Mouse (Mus musculus) kidney, embryonic 16.5 days (tissue): Measurements from ENCODE around the gene Stam2. TPM values are rescaled to one million over a fixed set of nuclear protein-coding genes. Genes with fewer than 3 reads are reported as not detected.

Source experiments
- ATAC-seq: fragments of 200-750 bp; cut with Nextera tagmentation; 2 replicates; pipeline ENCODE4 v1.8.0; 2017; ENCODE audit warnings: moderate TSS enrichment; ENCODE audit not compliant: low FRiP score, low TSS enrichment
- H3K27ac ChIP-seq: fragments of 300-500 bp; sonication (generic); 2 replicates; pipeline ENCODE4 v1.5.1; 2014; ENCODE audit warnings: low read length
- H3K27me3 ChIP-seq: fragments of 300-500 bp; sonication (generic); 2 replicates; pipeline ENCODE4 v1.6.1; 2014; ENCODE audit warnings: low read length, control low read depth, mixed read lengths; ENCODE audit not compliant: insufficient read depth
- H3K36me3 ChIP-seq: fragments of 300-500 bp; sonication (generic); 2 replicates; pipeline ENCODE4 v1.6.1; 2014; ENCODE audit warnings: low read length, control low read depth, mixed read lengths; ENCODE audit not compliant: insufficient read depth
- H3K4me1 ChIP-seq: fragments of 300-500 bp; sonication (generic); 2 replicates; pipeline ENCODE4 v1.6.1; 2014; ENCODE audit warnings: low read length, control low read depth, mixed read lengths; ENCODE audit not compliant: insufficient read depth
- H3K4me2 ChIP-seq: fragments of 300-500 bp; sonication (generic); replicated peaks from 2 replicates; pipeline ENCODE4 v1.6.1; 2014; ENCODE audit warnings: low read depth, low read length
- H3K4me3 ChIP-seq: fragments of 300-500 bp; sonication (generic); 2 replicates; pipeline ENCODE4 v1.5.1; 2014; ENCODE audit warnings: mild to moderate bottlenecking, low read length
- H3K9ac ChIP-seq: fragments of 300-500 bp; sonication (generic); replicated peaks from 2 replicates; pipeline ENCODE4 v1.6.1; 2014; ENCODE audit warnings: low read length
- H3K9me3 ChIP-seq: fragments of 300-500 bp; sonication (generic); 2 replicates; pipeline ENCODE4 v1.6.1; 2016; ENCODE audit warnings: low read length, control low read depth
- WGBS: fragments of 180-500 bp; shearing (Covaris S2); extraction: QIAGEN DNeasy Blood & Tissue Kit; methylation state at CpG from one replicate; pipeline ENCODE4 v1.1.7; 2014; 5-methylcytosine and 5-hydroxymethylcytosine counted together
- polyA plus RNA-seq: library from polyadenylated mRNA; unstranded; fragments of >200 nt; fragmentation: Nextera tagmentation; extraction: Ambion mirVana; gene quantifications from 2 replicates; pipeline ENCODE4 v1.2.1, GENCODE M21; 2015

The Stam2 gene
- polyA plus RNA-seq, 1 experiment from 2014 or later, result 37.3 TPM

- peaks cover 16% of the 10 kb centered on the region for H3K27me3 ChIP-seq
- 1% methylated on average over 19 of the region's 19 CpGs for WGBS
- peak overlapping the region; percentile 71 for H3K4me3 ChIP-seq
- H3K4me2 ChIP-seq, result peak overlapping the region; percentile 82
- no peak overlapping the region for H3K27ac ChIP-seq
- H3K4me1 ChIP-seq, result peaks cover 15% of the 10 kb centered on the region; the same call in 1 of the 2 replicates
- no peak for ATAC-seq
- no peaks in the 10 kb centered on the region for H3K9me3 ChIP-seq
- H3K36me3 ChIP-seq, result no peaks in the 10 kb centered on the region
- H3K9ac ChIP-seq, result peak overlapping the region; percentile 78
Measured at GRCm38 (mm10) chr2:52674886-52675277, 67.2 kb downstream of the Stam2 start.

- peaks cover 15% of the 10 kb centered on the region; the same call in 1 of the 2 replicates for H3K4me1 ChIP-seq
- H3K27ac ChIP-seq, result no peak overlapping the region
- ATAC-seq, result no peak
- 60% methylated on average over 1 of the region's 1 CpGs for WGBS
- no peaks in the 10 kb centered on the region for H3K9me3 ChIP-seq
- peaks cover 16% of the 10 kb centered on the region for H3K27me3 ChIP-seq
- no peak overlapping the region for H3K4me2 ChIP-seq
- no peak overlapping the region for H3K4me3 ChIP-seq
- H3K9ac ChIP-seq, result no peak overlapping the region
- no peaks in the 10 kb centered on the region for H3K36me3 ChIP-seq
Measured at GRCm38 (mm10) chr2:52673172-52673571, 68.9 kb downstream of the Stam2 start.

GRCm38 (mm10) chr2:52670733-52671132 is 71.3 kb downstream of the Stam2 start:
- Histone ChIP-seq H3K4me2 (no peak overlapping the region), H3K4me1 (peaks cover 7% of the 10 kb centered on the region; the same call in 1 of the 2 replicates), H3K9me3 (no peaks in the 10 kb centered on the region), H3K9ac (no peak overlapping the region), H3K27ac (no peak overlapping the region), H3K4me3 (no peak overlapping the region), H3K36me3 (no peaks in the 10 kb centered on the region), H3K27me3 (peaks cover 11% of the 10 kb centered on the region)
- no peak for ATAC-seq
- 86% methylated on average over 5 of the region's 5 CpGs for WGBS

GRCm38 (mm10) chr2:52668480-52668879 is 73.6 kb downstream of the Stam2 start:
- H3K4me3 ChIP-seq, result no peak overlapping the region
- H3K9ac ChIP-seq, result no peak overlapping the region
- H3K36me3 ChIP-seq, result no peaks in the 10 kb centered on the region
- no peaks in the 10 kb centered on the region for H3K4me1 ChIP-seq
- no peaks in the 10 kb centered on the region for H3K27me3 ChIP-seq
- H3K4me2 ChIP-seq, result no peak overlapping the region
- no peak overlapping the region for H3K27ac ChIP-seq
- WGBS, result 92% methylated on average over 6 of the region's 6 CpGs
- H3K9me3 ChIP-seq, result no peaks in the 10 kb centered on the region
- no peak for ATAC-seq

- Histone ChIP-seq H3K9me3 (no peaks in the 10 kb centered on the region), H3K36me3 (no peaks in the 10 kb centered on the region), H3K4me1 (no peaks in the 10 kb centered on the region), H3K27me3 (no peaks in the 10 kb centered on the region), H3K27ac (no peak overlapping the region), H3K9ac (no peak overlapping the region), H3K4me2 (no peak overlapping the region), H3K4me3 (no peak overlapping the region)
- 88% methylated on average over 5 of the region's 5 CpGs for WGBS
- ATAC-seq, result no peak
Measured at GRCm38 (mm10) chr2:52656722-52657121, 85.4 kb downstream of the Stam2 start.

GRCm38 (mm10) chr2:52654541-52654940 is 87.5 kb downstream of the Stam2 start:
- 65% methylated on average over 4 of the region's 4 CpGs for WGBS
- no peaks in the 10 kb centered on the region for H3K27me3 ChIP-seq
- H3K36me3 ChIP-seq, result no peaks in the 10 kb centered on the region
- H3K9ac ChIP-seq, result no peak overlapping the region
- no peak overlapping the region for H3K27ac ChIP-seq
- H3K4me3 ChIP-seq, result no peak overlapping the region
- H3K9me3 ChIP-seq, result no peaks in the 10 kb centered on the region
- ATAC-seq, result no peak
- H3K4me2 ChIP-seq, result no peak overlapping the region
- no peaks in the 10 kb centered on the region for H3K4me1 ChIP-seq

- 88% methylated on average over 6 of the region's 6 CpGs for WGBS
- H3K4me3 ChIP-seq, result no peak overlapping the region
- H3K4me2 ChIP-seq, result no peak overlapping the region
- no peak overlapping the region for H3K27ac ChIP-seq
- H3K4me1 ChIP-seq, result 0 out of 2 replicates have a peak, but pooled peaks cover 4% of the 10 kb centered on the region
- H3K9me3 ChIP-seq, result no peaks in the 10 kb centered on the region
- no peaks in the 10 kb centered on the region for H3K36me3 ChIP-seq
- H3K27me3 ChIP-seq, result no peaks in the 10 kb centered on the region
- H3K9ac ChIP-seq, result no peak overlapping the region
- ATAC-seq, result no peak
Measured at GRCm38 (mm10) chr2:52651547-52651946, 90.5 kb downstream of the Stam2 start.

GRCm38 (mm10) chr2:52647255-52647998 is 94.7 kb downstream of the Stam2 start:
- Histone ChIP-seq H3K4me3 (no peak overlapping the region), H3K4me2 (no peak overlapping the region), H3K4me1 (0 out of 2 replicates have a peak, but pooled peaks cover 4% of the 10 kb centered on the region), H3K36me3 (no peaks in the 10 kb centered on the region), H3K27me3 (no peaks in the 10 kb centered on the region), H3K27ac (no peak overlapping the region), H3K9ac (no peak overlapping the region), H3K9me3 (no peaks in the 10 kb centered on the region)
- ATAC-seq, result no peak
- 65% methylated on average over 8 of the region's 8 CpGs for WGBS

- Histone ChIP-seq H3K9me3 (no peaks in the 10 kb centered on the region), H3K4me3 (no peak overlapping the region), H3K27ac (no peak overlapping the region), H3K27me3 (no peaks in the 10 kb centered on the region), H3K36me3 (no peaks in the 10 kb centered on the region), H3K4me1 (0 out of 2 replicates have a peak, but pooled peaks cover 4% of the 10 kb centered on the region), H3K4me2 (no peak overlapping the region), H3K9ac (no peak overlapping the region)
- 50% methylated on average over 6 of the region's 6 CpGs for WGBS
- ATAC-seq, result no peak
Measured at GRCm38 (mm10) chr2:52643657-52644056, 98.4 kb downstream of the Stam2 start.
